Mouse (Mus musculus): ENCODE measurements around the gene Phf5a. TPM values are rescaled to one million over a fixed set of nuclear protein-coding genes. Genes with fewer than 3 reads are reported as not detected.
A peak's percentile ranks its signal among the peaks of the same experiment; 100 is the strongest.

The Phf5a gene
- polyA plus RNA-seq, 1 experiment from 2014 or later, result 63.0 TPM

GRCm38 (mm10) chr15:81828426-81829207, 43.1 kb downstream of the Phf5a start:
- no peaks in the 10 kb centered on the region for H3K27me3 ChIP-seq (ENCODE audit: insufficient read depth, low read length)
- no peak overlapping the region for H3K4me2 ChIP-seq (ENCODE audit: low read depth, low read length)
- H3K36me3 ChIP-seq (replicated peaks; ENCODE audit: insufficient read depth, low read length), result no peaks in the 10 kb centered on the region
- H3K4me1 ChIP-seq (ENCODE audit: insufficient read depth), result peaks cover 4% of the 10 kb centered on the region; the same call in 1 of the 2 replicates
- H3K4me3 ChIP-seq (ENCODE audit: low read depth, low read length), result no peak overlapping the region
- no peak overlapping the region for H3K9ac ChIP-seq (replicated peaks)
- WGBS (ENCODE audit: insufficient replicate concordance), result 78% methylated on average over 7 of the region's 7 CpGs
- no peak overlapping the region for H3K27ac ChIP-seq (ENCODE audit: low read depth)
- no peak for ATAC-seq
- no peaks in the 10 kb centered on the region for H3K9me3 ChIP-seq (ENCODE audit: low read length)
- no peak for TF ChIP-seq EP300 (IDR thresholded peaks at IDR 0.05; ENCODE audit: low read depth)
- TF ChIP-seq CTCF (IDR thresholded peaks at IDR 0.05; ENCODE audit: low read depth), result no peak
- no peak for DNase-seq

GRCm38 (mm10) chr15:81824832-81825231, 46.9 kb downstream of the Phf5a start:
- H3K4me1 ChIP-seq (ENCODE audit: insufficient read depth), result peaks cover 4% of the 10 kb centered on the region; the same call in 1 of the 2 replicates
- 0 out of 2 replicates have a peak, but pooled peaks cover 7% of the 10 kb centered on the region for H3K36me3 ChIP-seq (replicated peaks; ENCODE audit: insufficient read depth, low read length)
- no peak overlapping the region for H3K27ac ChIP-seq (ENCODE audit: low read depth)
- no peak overlapping the region for H3K4me3 ChIP-seq (ENCODE audit: low read depth, low read length)
- H3K27me3 ChIP-seq (ENCODE audit: insufficient read depth, low read length), result no peaks in the 10 kb centered on the region
- 76% methylated on average over 3 of the region's 3 CpGs for WGBS (ENCODE audit: insufficient replicate concordance)
- no peak overlapping the region for H3K4me2 ChIP-seq (ENCODE audit: low read depth, low read length)
- no peaks in the 10 kb centered on the region for H3K9me3 ChIP-seq (ENCODE audit: low read length)
- TF ChIP-seq CTCF (IDR thresholded peaks at IDR 0.05; ENCODE audit: low read depth) (no peak), EP300 (IDR thresholded peaks at IDR 0.05; ENCODE audit: low read depth) (no peak)
- H3K9ac ChIP-seq (replicated peaks), result no peak overlapping the region
- DNase-seq, result no peak
- no peak for ATAC-seq

GRCm38 (mm10) chr15:81822631-81823030, 49.1 kb downstream of the Phf5a start:
- TF ChIP-seq EP300 (IDR thresholded peaks at IDR 0.05; ENCODE audit: low read depth), result no peak
- no peak for TF ChIP-seq CTCF (IDR thresholded peaks at IDR 0.05; ENCODE audit: low read depth)
- DNase-seq, result no peak
- Histone ChIP-seq H3K4me1 (ENCODE audit: insufficient read depth) (no peaks in the 10 kb centered on the region; the same call in 1 of the 2 replicates), H3K9ac (replicated peaks) (no peak overlapping the region), H3K9me3 (ENCODE audit: low read length) (no peaks in the 10 kb centered on the region), H3K4me2 (ENCODE audit: low read depth, low read length) (no peak overlapping the region), H3K4me3 (ENCODE audit: low read depth, low read length) (no peak overlapping the region), H3K27ac (ENCODE audit: low read depth) (peak overlapping the region; percentile 17; the same call in 1 of the 2 replicates), H3K36me3 (replicated peaks; ENCODE audit: insufficient read depth, low read length) (peaks cover 8% of the 10 kb centered on the region; the same call in 1 of the 2 replicates), H3K27me3 (ENCODE audit: insufficient read depth, low read length) (no peaks in the 10 kb centered on the region)
- ATAC-seq, result peak; percentile 86
- WGBS (ENCODE audit: insufficient replicate concordance), result 61% methylated on average over 3 of the region's 3 CpGs

GRCm38 (mm10) chr15:81818404-81818803, 53.3 kb downstream of the Phf5a start:
- H3K36me3 ChIP-seq (replicated peaks; ENCODE audit: insufficient read depth, low read length), result peaks cover 27% of the 10 kb centered on the region
- TF ChIP-seq CTCF (IDR thresholded peaks at IDR 0.05; ENCODE audit: low read depth) (no peak), EP300 (IDR thresholded peaks at IDR 0.05; ENCODE audit: low read depth) (no peak)
- H3K9me3 ChIP-seq (ENCODE audit: low read length), result no peaks in the 10 kb centered on the region
- WGBS (ENCODE audit: insufficient replicate concordance), result 69% methylated on average over 3 of the region's 3 CpGs
- no peak overlapping the region for H3K27ac ChIP-seq (ENCODE audit: low read depth)
- H3K4me2 ChIP-seq (ENCODE audit: low read depth, low read length), result no peak overlapping the region
- no peak overlapping the region for H3K9ac ChIP-seq (replicated peaks)
- ATAC-seq (no peak), DNase-seq (no peak)
- H3K4me3 ChIP-seq (ENCODE audit: low read depth, low read length), result no peak overlapping the region
- H3K27me3 ChIP-seq (ENCODE audit: insufficient read depth, low read length), result no peaks in the 10 kb centered on the region
- H3K4me1 ChIP-seq (ENCODE audit: insufficient read depth), result peaks cover under 1% of the 10 kb centered on the region

GRCm38 (mm10) chr15:81814716-81815370, 56.9 kb downstream of the Phf5a start:
- H3K4me2 ChIP-seq (ENCODE audit: low read depth, low read length), result no peak overlapping the region
- peaks cover 21% of the 10 kb centered on the region for H3K36me3 ChIP-seq (replicated peaks; ENCODE audit: insufficient read depth, low read length)
- 71% methylated on average over 12 of the region's 12 CpGs for WGBS (ENCODE audit: insufficient replicate concordance)
- no peak for ATAC-seq
- no peak overlapping the region for H3K9ac ChIP-seq (replicated peaks)
- no peak overlapping the region for H3K27ac ChIP-seq (ENCODE audit: low read depth)
- no peaks in the 10 kb centered on the region for H3K9me3 ChIP-seq (ENCODE audit: low read length)
- no peaks in the 10 kb centered on the region for H3K27me3 ChIP-seq (ENCODE audit: insufficient read depth, low read length)
- no peak overlapping the region for H3K4me3 ChIP-seq (ENCODE audit: low read depth, low read length)
- no peak for TF ChIP-seq EP300 (IDR thresholded peaks at IDR 0.05; ENCODE audit: low read depth)
- TF ChIP-seq CTCF (IDR thresholded peaks at IDR 0.05; ENCODE audit: low read depth), result no peak
- peaks cover 20% of the 10 kb centered on the region for H3K4me1 ChIP-seq (ENCODE audit: insufficient read depth)
- no peak for DNase-seq

Other genes starting within 250 kb of the Phf5a start
- 7.3 and 8.2 TPM in 2 replicates for gene L3mbtl2, start 208.0 kb downstream of the Phf5a start, polyA plus RNA-seq (2015; fragmentation: Nextera tagmentation; extraction: Ambion mirVana)
- 0.99 and 1.4 TPM in 2 replicates for gene Chadl, start 174.6 kb downstream of the Phf5a start, polyA plus RNA-seq (2015; fragmentation: Nextera tagmentation; extraction: Ambion mirVana)
- 3.3 and 4.2 TPM in 2 replicates for gene Zc3h7b, start 126.9 kb downstream of the Phf5a start, polyA plus RNA-seq (2015; fragmentation: Nextera tagmentation; extraction: Ambion mirVana)
- 31.3 and 38.0 TPM in 2 replicates for gene Rangap1, start 126.4 kb downstream of the Phf5a start, polyA plus RNA-seq (2015; fragmentation: Nextera tagmentation; extraction: Ambion mirVana)
- gene Tef, start 69.5 kb downstream of the Phf5a start, polyA plus RNA-seq (2015; fragmentation: Nextera tagmentation; extraction: Ambion mirVana), result 14.0 and 16.3 TPM in 2 replicates
- 10.9 and 12.3 TPM in 2 replicates for gene Tob2, start 13.1 kb downstream of the Phf5a start, polyA plus RNA-seq (2015; fragmentation: Nextera tagmentation; extraction: Ambion mirVana)
- 86.7 and 87.0 TPM in 2 replicates for gene Aco2, start 398 bp upstream of the Phf5a start, polyA plus RNA-seq (2015; fragmentation: Nextera tagmentation; extraction: Ambion mirVana)
- 57.0 and 57.3 TPM in 2 replicates for gene Polr3h, start 54.3 kb upstream of the Phf5a start, polyA plus RNA-seq (2015; fragmentation: Nextera tagmentation; extraction: Ambion mirVana)
- gene Csdc2, start 64.8 kb upstream of the Phf5a start, polyA plus RNA-seq (2015; fragmentation: Nextera tagmentation; extraction: Ambion mirVana), result 0.52 and 0.59 TPM in 2 replicates
- gene Pmm1, start 89.0 kb upstream of the Phf5a start, polyA plus RNA-seq (2015; fragmentation: Nextera tagmentation; extraction: Ambion mirVana), result 9.8 and 10.1 TPM in 2 replicates
- not detected in 2 replicates for gene 1700029P11Rik, start 108.6 kb upstream of the Phf5a start, polyA plus RNA-seq (2015; fragmentation: Nextera tagmentation; extraction: Ambion mirVana)
- 25.7 and 27.8 TPM in 2 replicates for gene Xrcc6, start 115.9 kb upstream of the Phf5a start, polyA plus RNA-seq (2015; fragmentation: Nextera tagmentation; extraction: Ambion mirVana)
- gene Desi1, start 162.0 kb upstream of the Phf5a start, polyA plus RNA-seq (2015; fragmentation: Nextera tagmentation; extraction: Ambion mirVana), result 14.6 and 15.0 TPM in 2 replicates
- gene Snu13, start 175.7 kb upstream of the Phf5a start, polyA plus RNA-seq (2015; fragmentation: Nextera tagmentation; extraction: Ambion mirVana), result 84.6 and 92.1 TPM in 2 replicates
- not detected in 2 replicates for gene 4930407I10Rik, start 187.2 kb upstream of the Phf5a start, polyA plus RNA-seq (2015; fragmentation: Nextera tagmentation; extraction: Ambion mirVana)
- gene Mei1, start 198.1 kb upstream of the Phf5a start, polyA plus RNA-seq (2015; fragmentation: Nextera tagmentation; extraction: Ambion mirVana), result not detected in 2 replicates

Measured in liver, postnatal 0 days (tissue).